Mouse (Mus musculus) fat pad, adult 2 months (tissue): ENCODE results near the gene Tubb4b.

ENCODE experiments used
- DNase-seq: peaks from one replicate; pipeline ENCODE4 v3.0.0-alpha.2; 2011; ENCODE audit warnings: low read depth, low spot score; ENCODE audit errors: extremely low read depth

Tubb4b gene

DNA sequence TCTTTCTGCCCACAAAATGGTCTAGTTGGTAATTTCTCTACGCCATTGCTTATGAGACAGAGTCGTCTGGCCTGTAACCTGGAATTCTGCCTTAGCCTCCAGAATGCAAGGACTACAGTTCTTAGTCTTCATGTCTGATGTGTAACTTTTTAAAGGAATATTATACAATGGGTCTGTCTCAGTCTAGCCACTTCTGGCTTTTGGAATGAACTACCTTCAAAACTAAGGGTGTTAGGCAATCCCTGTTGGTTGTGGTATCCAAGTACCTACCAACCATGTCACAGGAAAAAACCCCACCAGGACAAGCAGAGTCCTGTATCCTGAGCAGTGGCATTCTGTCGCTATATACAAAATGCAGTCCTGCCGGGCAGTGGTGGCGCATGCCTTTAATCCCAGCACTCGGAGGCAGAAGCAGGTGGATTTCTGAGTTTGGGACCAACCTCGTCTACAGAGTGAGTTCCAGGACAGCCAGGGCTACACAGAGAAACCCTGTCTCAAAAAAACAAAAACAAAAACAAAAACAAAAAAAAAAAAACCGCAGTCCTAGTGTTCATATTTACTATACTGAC, 1.4 kb upstream of the Tubb4b start:
- no peak for DNase-seq

DNA sequence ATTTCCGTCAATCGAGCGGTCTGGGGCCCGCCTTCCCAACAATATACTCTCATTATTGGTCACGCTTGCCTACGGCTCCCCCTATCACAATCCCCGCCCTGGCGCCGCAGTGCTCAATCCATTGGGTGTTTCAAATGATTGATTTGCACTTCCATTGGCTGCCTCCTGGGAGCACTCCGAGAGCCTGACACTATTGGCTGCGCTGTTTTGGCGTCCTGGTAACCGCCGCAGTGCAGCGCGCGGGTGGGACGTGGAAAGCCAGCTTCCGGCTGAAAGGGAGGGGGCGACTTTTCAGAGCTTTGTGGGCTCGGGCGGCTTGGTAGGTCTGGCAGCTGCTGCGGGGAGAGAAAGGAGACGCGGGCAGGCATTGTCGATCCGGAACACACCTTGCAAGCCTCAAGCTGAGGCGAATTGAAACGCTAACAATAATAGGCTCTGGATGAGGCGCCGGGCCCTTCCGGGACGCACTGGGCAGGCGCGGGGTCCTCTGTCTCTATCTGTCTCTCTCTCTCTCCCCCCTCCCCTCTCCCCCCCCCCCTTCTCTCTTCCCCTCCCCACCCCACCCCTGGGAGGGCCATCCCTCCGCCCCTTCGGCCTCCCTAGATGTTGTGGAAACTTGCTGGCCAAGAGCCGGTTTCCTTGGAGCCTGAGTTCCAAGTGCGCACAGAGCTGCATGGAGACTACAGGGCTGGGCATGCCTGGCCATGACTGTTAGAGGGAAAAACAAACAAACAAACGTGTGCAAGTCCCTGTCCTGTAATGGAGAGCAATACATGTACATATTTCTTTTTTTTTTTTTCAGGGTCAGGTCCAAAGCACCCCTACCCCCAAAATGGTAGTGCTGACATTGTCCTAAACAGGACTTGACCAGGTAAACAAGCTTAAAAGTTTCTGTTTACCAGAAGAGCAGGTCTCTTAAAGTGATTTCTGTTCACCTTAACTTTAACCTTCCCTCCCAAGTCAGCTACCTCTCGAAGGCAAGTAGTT, 557 bp upstream of the Tubb4b start:
- peak; percentile 96 for DNase-seq

- no peak for DNase-seq
Measured at GRCm38 (mm10) chr2:25223681-25224491, 616 bp downstream of the Tubb4b start.

DNA sequence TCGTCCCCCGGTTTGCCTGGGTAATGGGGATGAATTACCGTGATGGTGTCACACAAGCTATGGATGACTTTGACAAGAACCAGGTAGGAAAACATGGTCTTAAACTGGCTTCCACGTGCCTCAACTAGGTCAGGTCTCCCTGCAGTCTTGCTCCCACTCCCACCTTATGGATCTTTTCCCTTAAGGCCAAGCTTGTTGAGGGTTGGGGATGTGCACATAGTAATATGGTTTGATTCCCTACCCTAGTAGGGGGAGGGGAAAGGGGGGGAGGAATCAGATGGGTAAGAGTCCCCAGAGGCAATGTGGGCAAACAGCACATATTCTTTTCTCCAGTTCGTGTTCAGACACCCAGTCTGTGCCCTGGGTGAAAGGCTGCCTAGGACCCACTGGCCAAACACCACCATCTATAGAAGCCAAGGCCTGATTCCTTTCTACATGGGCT, 3.1 kb downstream of the Tubb4b start:
- DNase-seq = no peak

DNA sequence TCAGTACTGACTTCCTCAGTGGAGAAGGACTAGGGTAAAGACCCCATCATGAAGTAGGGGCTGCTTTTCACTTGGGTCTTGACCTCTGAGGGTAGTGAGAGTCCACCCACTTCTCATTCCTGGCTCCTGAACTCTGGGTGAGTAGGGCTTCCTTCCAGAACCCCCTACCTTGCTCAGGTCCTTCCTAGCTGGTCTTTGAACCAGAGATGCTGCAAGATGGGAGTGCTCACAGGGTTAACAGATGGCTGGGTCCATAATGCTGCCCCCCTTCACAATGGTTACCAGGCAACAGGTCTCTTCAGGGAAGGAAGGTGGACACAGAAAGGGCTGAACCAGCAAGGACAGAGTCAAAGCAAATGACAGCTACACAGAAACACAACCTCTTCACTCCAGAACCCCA, 6.1 kb downstream of the Tubb4b start, which contains the start of gene Fam166a:
Gene Fam166a, plus strand, starts transcription at position 301 of the 400 bp plus-strand sequence.
- DNase-seq = no peak

DNA sequence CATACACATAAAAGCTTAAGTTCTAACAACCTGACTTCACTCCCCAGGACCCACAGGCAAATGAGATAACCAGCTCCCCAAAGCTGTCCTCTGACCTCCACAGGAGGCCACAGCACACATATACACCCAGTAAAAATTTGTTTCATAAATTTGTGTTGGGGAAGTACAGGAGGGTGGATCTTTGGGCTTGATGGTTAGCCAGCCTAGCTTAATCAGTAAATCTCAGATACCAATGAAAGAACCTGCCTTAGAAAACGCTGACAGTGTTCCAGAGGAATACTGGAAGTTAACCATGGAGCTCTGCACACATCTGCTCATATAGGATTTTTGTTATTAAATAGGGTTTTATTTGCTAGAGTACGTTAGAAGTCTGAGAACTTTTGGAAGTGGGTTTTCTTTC, 6.8 kb downstream of the Tubb4b start:
- DNase-seq = no peak

- no peak for DNase-seq
Measured at GRCm38 (mm10) chr2:25214444-25214843, 10.1 kb downstream of the Tubb4b start, which contains the start of gene Stpg3. Gene Stpg3, minus strand, starts transcription at chr2:25214637.

DNA sequence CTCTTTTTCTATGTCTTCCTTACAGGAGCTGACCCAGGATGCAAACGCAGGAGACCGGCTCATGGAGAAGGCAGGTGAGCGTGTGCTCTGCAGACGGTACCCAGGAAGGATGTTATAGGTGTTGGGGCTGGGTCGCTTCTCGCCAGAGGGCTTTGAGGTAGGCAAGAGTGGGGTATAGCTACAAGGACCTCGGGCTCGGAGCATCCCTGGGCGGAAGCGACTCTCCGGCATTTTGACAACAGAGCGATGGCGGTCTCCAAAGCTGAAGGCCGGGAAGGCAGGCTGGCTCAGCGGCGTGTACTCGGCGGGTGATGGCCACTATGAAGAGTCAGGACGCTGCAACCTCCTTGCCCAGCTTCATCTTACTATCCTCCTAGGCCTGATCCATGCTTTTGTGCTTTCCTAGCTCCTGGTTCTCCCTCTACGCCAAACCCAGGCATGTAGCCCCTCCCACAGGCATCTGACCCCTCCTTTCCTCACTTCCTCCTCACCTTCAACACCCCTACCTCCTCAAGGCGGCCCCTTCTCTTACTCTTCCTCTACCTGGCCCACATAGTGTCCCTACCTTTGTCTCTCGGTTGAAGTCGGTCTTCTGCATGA, 11.1 kb downstream of the Tubb4b start:
- no peak for DNase-seq

DNA sequence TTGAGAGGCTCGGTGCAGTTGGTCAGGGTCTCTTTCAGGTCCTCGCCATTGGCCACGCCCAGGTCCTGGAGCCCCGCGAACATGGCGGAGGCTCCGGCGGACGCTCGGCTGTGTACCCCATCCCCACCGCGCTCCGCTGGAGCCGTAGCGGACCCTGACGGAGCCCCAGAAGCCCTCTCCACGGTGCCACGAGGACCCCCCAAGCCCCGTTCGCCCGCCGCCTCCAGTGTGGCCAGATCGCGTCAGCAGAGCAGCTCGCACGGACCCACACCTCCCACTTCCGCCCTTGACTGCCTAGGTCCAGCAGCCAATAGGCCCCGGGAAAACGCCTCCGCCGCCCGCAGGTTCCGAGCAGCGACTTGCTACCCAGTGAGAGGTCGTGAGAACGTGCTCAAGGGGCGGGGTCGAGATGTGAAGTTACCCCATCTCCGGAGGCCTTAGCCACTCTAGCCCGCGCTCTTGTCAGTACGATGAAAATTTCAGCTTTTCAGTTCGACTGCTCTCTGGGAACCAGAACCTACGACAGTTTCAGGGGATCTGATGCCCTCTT, 13.3 kb downstream of the Tubb4b start, which contains the start of gene Nelfb:
Gene Nelfb, minus strand, starts transcription at position 369 of the 550 bp plus-strand sequence.
- no peak for DNase-seq

- DNase-seq = no peak
Measured at GRCm38 (mm10) chr2:25210686-25211085, 13.8 kb downstream of the Tubb4b start.

GRCm38 (mm10) chr2:25207593-25207992, 16.9 kb downstream of the Tubb4b start:
- no peak for DNase-seq

DNA sequence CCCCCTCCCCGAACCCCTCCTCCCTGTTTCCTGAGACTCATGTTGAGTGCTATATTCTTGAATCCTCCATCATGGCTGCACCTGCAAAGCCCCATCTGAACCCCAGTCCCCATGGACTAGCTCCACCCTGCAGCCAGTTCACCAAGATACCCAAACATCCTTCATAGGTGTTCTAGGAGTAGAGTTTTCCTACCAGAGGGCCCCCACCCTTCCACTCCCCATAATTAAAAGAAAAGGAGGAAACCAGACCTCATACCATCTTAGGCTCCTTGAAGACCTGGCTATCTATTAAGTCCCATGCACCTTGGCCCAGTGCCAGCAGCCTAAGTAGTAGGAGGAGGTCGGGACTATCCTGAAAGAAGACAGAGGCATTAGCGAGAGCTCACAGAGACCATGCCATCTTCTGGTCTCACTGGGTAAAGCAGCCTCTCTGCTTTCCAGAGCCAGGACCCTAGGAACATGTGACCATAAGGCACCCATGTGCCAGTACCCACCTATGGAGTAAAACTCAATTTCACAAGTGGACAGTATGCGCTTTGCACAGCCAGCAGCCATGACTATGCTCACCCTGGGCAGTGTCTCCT, 20.8 kb downstream of the Tubb4b start:
- DNase-seq = no peak

GRCm38 (mm10) chr2:25200631-25201030, 23.9 kb downstream of the Tubb4b start:
- no peak for DNase-seq

GRCm38 (mm10) chr2:25197946-25198345, 26.6 kb downstream of the Tubb4b start:
- no peak for DNase-seq

- no peak for DNase-seq
Measured at GRCm38 (mm10) chr2:25197191-25197590, 27.3 kb downstream of the Tubb4b start.

DNA sequence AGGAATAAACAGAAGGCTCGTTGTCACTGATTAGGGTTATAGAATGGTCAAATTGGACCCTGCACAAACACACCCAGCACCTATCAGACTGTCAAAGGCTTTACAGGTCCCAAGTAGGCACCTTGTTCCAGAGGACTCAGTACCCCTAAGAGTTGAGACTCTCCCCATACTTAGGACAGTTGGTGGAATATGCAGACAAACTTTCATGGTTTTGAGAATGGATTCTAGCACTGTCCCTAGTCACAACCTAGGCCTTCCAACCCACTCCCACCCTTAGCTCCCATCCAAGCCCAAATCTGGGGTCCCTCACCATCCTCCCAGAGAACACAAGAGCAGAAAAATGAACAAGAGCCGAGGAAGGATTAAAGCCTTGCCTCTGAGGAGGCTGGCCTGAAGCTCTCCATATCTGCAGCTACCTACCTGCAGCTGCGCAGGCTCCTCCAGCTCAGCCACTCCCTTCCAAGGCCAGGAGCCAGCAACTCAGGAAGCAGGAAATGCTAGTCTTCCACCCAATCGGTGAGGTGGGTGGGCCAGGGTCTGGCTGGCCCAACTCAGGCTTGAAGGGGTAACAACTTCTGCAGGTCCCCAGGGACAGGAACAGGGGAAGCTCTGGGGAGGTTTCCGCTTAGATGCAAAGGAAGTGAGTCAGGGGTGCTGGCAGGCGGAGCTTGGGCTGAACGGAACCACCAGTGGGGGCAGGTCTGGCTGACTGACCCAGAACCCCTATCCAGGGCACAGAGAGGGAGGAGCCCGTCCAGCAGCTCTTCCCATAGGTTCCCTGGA, 28.1 kb downstream of the Tubb4b start, which contains the start of gene Tor4a:
Gene Tor4a, minus strand, starts transcription at position 715 of the 783 bp plus-strand sequence.
- no peak for DNase-seq

DNA sequence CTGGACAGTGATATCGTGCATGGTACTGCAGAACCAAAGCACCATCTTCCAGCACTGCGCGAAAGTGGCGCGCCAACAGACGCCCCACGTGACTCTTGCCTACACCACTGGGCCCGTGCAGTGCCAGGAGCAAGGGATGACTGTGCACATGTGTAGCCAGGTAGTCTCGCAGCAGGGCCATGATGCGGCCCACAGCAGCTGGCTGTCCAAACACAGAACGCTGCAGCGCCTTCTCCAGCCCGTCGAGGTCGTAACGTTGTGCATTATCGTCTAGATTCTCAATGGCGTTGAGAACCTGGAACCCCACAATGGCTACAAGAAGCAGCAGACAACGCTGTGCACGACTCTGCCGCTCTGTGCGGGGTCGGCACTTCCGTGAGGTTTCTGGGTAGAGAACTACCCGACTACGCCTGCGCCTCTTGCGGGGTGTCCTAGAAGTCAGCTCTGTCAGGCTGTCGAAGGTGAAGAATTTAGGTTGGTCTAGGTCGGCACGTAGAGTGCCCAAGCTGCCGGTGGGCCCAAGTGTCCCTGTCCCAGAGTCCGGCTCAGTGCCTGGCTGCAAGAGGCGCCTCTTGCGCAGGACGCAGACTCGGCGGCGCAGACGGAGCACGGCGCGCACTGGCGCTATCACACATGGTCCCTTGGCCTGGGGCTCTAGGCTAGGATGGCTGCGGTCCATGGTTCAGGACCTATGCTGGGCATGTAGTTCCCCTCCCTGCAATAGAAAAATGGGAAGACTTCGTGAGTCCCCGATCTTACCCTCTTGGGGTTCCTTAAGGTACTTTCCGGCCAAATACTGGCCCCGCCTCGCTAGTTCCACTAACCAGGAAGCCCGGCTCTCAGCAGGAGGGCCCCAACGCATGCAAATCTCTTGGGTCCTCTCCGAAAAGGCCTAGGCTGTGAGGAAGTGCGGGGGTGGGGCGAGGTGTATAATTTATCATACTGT, 29.0 kb downstream of the Tubb4b start:
- DNase-seq = no peak
